Mouse (Mus musculus) spleen, adult 2 months (tissue): ENCODE data around the gene Iqschfp. TPM values are rescaled to one million over a fixed set of nuclear protein-coding genes. Genes with fewer than 3 reads are reported as not detected.

Experiments
- DNase-seq, 2 experiments: peaks; one replicate each; pipeline versions ENCODE4 v3.0.0 to v3.0.0-alpha.2; 2012 to 2021; ENCODE audit warnings: low spot score in 2 of 2, low read depth in 1 of 2
- H3K27ac ChIP-seq: fragments of 200-500 bp; 2 replicates; pipeline ENCODE4 v1.5.1; 2012; ENCODE audit warnings: low read length, inconsistent platforms; ENCODE audit not compliant: insufficient read depth
- H3K27me3 ChIP-seq: fragments of 200-500 bp; 2 replicates; pipeline ENCODE4 v1.6.1; 2012; ENCODE audit warnings: mild to moderate bottlenecking, moderate library complexity, low read length, inconsistent platforms; ENCODE audit not compliant: control insufficient read depth, insufficient read depth
- H3K36me3 ChIP-seq: fragments of 200-500 bp; 2 replicates; pipeline ENCODE4 v1.6.1; 2012; ENCODE audit warnings: mild to moderate bottlenecking, low read length, inconsistent platforms; ENCODE audit not compliant: control insufficient read depth, insufficient read depth
- H3K4me1 ChIP-seq: fragments of 200-500 bp; 2 replicates; pipeline ENCODE4 v1.6.1; 2011; ENCODE audit warnings: inconsistent platforms; ENCODE audit not compliant: control insufficient read depth, insufficient read depth, insufficient read length
- H3K4me3 ChIP-seq: fragments of 200-500 bp; 2 replicates; pipeline ENCODE4 v1.5.1; 2011; ENCODE audit warnings: mild to moderate bottlenecking, inconsistent platforms; ENCODE audit not compliant: insufficient read depth, insufficient read length; ENCODE audit errors: extremely low read depth
- CTCF ChIP-seq: fragments of 200-500 bp; IDR thresholded peaks from 2 replicates; pipeline ENCODE4 v1.5.1; 2011; ENCODE audit warnings: mild to moderate bottlenecking, inconsistent platforms; ENCODE audit not compliant: insufficient read depth, insufficient read length, insufficient replicate concordance; ENCODE audit errors: extremely low read depth
- POLR2A ChIP-seq: fragments of 200-500 bp; IDR thresholded peaks from 2 replicates; pipeline ENCODE4 v1.6.1; 2011; ENCODE audit warnings: low read depth, low read length, inconsistent platforms
- WGBS: fragments of 180-500 bp; shearing (Covaris S2); methylation state at CpG from one replicate; pipeline ENCODE4 v1.1.7; 2018; 5-methylcytosine and 5-hydroxymethylcytosine counted together
- polyA plus RNA-seq: library from polyadenylated mRNA; depleted of rRNA; stranded (reverse); fragments of >200 nt; gene quantifications from 2 replicates; pipeline ENCODE4 v1.2.3, GENCODE M21; 2012

Iqschfp gene
- polyA plus RNA-seq, 1 experiment: not detected

GRCm38 (mm10) chr3:68595316-68595925 lies 703.4 kb downstream of the Iqschfp start:
- DNase-seq: no peak
- WGBS: 84% methylated on average over 10 of the region's 10 CpGs
- Histone ChIP-seq H3K4me1 (no peaks in the 10 kb centered on the region), H3K27me3 (no peaks in the 10 kb centered on the region), H3K27ac (no peak overlapping the region), H3K4me3 (no peak overlapping the region), H3K36me3 (no peaks in the 10 kb centered on the region)
- no peak for TF ChIP-seq POLR2A

- H3K4me3 ChIP-seq: no peak overlapping the region
- 88% methylated on average over 4 of the region's 4 CpGs for WGBS
- H3K27ac ChIP-seq: no peak overlapping the region
- H3K27me3 ChIP-seq: no peaks in the 10 kb centered on the region
- no peak for DNase-seq
- H3K4me1 ChIP-seq: no peaks in the 10 kb centered on the region
- no peak for TF ChIP-seq POLR2A
- no peak for TF ChIP-seq CTCF
- H3K36me3 ChIP-seq: no peaks in the 10 kb centered on the region
Observed at GRCm38 (mm10) chr3:68596938-68597337, 704.9 kb downstream of the Iqschfp start.

GRCm38 (mm10) chr3:68602891-68603290 lies 710.9 kb downstream of the Iqschfp start:
- Histone ChIP-seq H3K27me3 (no peaks in the 10 kb centered on the region), H3K27ac (no peak overlapping the region), H3K4me3 (no peak overlapping the region), H3K4me1 (no peaks in the 10 kb centered on the region), H3K36me3 (no peaks in the 10 kb centered on the region)
- no peak for DNase-seq
- TF ChIP-seq POLR2A (no peak), CTCF (no peak)
- WGBS: 95% methylated on average over 9 of the region's 9 CpGs

- no peak overlapping the region for H3K27ac ChIP-seq
- no peak overlapping the region for H3K4me3 ChIP-seq
- no peak for DNase-seq
- H3K4me1 ChIP-seq: no peaks in the 10 kb centered on the region
- WGBS: 68% methylated on average over 10 of the region's 10 CpGs
- no peak for TF ChIP-seq POLR2A
- no peak for TF ChIP-seq CTCF
- H3K27me3 ChIP-seq: no peaks in the 10 kb centered on the region
- no peaks in the 10 kb centered on the region for H3K36me3 ChIP-seq
Observed at GRCm38 (mm10) chr3:68604467-68604866, 712.4 kb downstream of the Iqschfp start.

GRCm38 (mm10) chr3:68604962-68605361 lies 712.9 kb downstream of the Iqschfp start:
- Histone ChIP-seq H3K4me3 (no peak overlapping the region), H3K27me3 (no peaks in the 10 kb centered on the region), H3K36me3 (no peaks in the 10 kb centered on the region), H3K4me1 (no peaks in the 10 kb centered on the region; the same call in 1 of the 2 replicates), H3K27ac (no peak overlapping the region)
- no peak for TF ChIP-seq POLR2A
- TF ChIP-seq CTCF: no peak
- 94% methylated on average over 10 of the region's 10 CpGs for WGBS
- no peak for DNase-seq

GRCm38 (mm10) chr3:68605942-68606603 lies 714.0 kb downstream of the Iqschfp start:
- no peak for DNase-seq
- Histone ChIP-seq H3K4me3 (no peak overlapping the region), H3K27me3 (no peaks in the 10 kb centered on the region), H3K36me3 (no peaks in the 10 kb centered on the region), H3K4me1 (no peaks in the 10 kb centered on the region; the same call in none of the 2 replicates), H3K27ac (no peak overlapping the region)
- 85% methylated on average over 7 of the region's 7 CpGs for WGBS
- TF ChIP-seq CTCF (no peak), POLR2A (no peak)

- TF ChIP-seq POLR2A: no peak
- no peak for TF ChIP-seq CTCF
Observed at GRCm38 (mm10) chr3:68606730-68607129, 714.7 kb downstream of the Iqschfp start.

More at GRCm38 (mm10) chr3:68606730-68607129, 714.7 kb downstream of the Iqschfp start:
- no peak overlapping the region for H3K4me3 ChIP-seq
- no peaks in the 10 kb centered on the region for H3K27me3 ChIP-seq
- 93% methylated on average over 8 of the region's 8 CpGs for WGBS
- no peak overlapping the region for H3K27ac ChIP-seq
- no peaks in the 10 kb centered on the region for H3K36me3 ChIP-seq
- no peaks in the 10 kb centered on the region; the same call in none of the 2 replicates for H3K4me1 ChIP-seq
- no peak for DNase-seq
